Mouse (Mus musculus) gastrocnemius, postnatal 25 days (tissue): ENCODE measurements around the gene Tmem144. TPM values are rescaled to one million over a fixed set of nuclear protein-coding genes. Genes with fewer than 3 reads are reported as not detected.

Experiments used
- DNase-seq: peaks from one replicate; pipeline ENCODE4 v3.0.0; 2022
- total RNA-seq, 2 experiments: library from RNA; stranded (reverse); gene quantifications; 1 replicate in 1 of 2; 2 replicates in 1 of 2; pipeline ENCODE4 v1.2.3; 2021

Tmem144 gene
- total RNA-seq, 2 experiments from 2014 or later = 1.3 to 3.4 TPM

DNA sequence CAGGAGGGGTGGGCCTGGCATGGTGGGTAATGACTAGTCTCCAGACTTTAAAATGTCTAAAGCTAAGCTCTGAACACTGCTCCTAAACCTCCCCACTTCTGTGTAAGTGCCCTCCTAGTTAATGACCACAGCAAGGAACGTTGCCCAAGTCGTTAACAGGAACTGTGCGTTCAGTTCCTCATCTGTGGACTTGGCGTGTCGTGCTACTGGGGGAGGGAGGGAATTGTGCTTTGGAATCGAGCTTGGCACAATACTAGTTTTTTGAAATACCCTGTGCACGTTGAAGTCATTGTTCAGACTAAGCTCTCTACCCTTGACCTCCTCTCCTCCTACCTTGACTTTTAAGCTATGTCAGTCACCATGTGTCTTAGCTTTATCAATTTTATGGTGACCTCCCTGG, 12.3 kb upstream of the Tmem144 start:
- DNase-seq = no peak

DNA sequence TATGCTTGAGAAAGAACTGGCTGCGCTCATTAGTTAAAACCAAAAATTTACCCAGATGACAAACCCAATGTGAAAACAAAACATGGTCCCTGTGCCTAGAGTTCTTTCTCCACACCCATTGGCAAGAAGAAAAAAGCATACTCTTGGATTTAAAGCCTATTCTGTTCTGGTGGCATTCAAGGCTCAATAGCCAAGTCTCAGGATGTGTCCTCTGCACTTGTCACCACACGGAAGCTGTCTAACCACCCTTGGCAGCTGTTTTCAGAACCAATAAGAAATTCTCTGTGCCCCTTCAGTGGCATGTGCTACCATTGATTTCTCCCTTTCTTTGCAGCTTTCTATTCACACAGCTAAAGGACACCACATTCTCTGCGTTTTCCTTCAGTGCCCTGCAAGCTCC, 5.6 kb upstream of the Tmem144 start:
- DNase-seq = no peak

GRCm38 (mm10) chr3:79857780-79858179, 5.2 kb upstream of the Tmem144 start:
- DNase-seq = no peak

DNA sequence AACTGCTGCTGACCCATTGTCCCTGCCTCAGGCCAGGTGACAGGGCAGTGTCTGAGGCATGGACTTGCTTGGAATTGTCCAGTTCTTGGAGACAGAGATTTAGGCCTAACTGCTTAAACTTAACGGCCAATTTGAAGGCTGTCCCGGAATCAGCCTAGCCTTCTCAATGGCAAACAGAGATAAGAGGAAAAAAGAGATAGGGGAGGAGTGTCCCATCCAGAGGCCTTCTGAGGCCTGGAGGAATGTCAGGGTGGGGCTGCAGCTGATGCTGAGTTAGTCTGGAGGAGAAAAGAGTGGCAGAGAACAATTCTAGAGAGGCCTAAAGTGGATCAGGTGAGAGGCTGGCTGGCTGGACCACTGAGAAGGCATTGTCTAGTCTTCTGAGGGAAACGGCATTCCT, 465 bp downstream of the Tmem144 start:
- DNase-seq = no peak

- no peak for DNase-seq
These were observed 1.9 kb downstream of the Tmem144 start for GRCm38 (mm10) chr3:79850656-79851055.

DNA sequence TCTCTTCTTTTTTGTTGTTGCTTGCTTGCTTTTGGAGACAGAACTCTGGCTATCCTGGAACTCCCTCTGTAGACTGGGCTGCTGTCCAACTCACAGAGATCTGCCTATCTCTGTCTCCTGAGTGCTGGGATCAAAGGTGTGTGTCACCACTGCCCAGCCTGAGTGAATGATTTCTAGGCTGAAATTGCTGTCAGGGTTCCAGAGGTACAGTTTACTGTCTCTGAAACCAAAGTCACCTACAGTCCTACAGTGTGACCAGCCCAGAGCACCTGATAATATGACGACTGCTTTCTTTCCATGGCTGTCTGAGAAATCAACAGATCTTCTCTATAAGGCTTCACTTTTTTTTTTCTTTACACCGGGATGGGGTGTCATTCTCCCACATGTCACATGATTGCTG, 3.0 kb downstream of the Tmem144 start:
- DNase-seq = no peak

GRCm38 (mm10) chr3:79848841-79849240, 3.7 kb downstream of the Tmem144 start:
- DNase-seq = no peak

GRCm38 (mm10) chr3:79846633-79847032, 5.9 kb downstream of the Tmem144 start:
- DNase-seq = no peak

DNA sequence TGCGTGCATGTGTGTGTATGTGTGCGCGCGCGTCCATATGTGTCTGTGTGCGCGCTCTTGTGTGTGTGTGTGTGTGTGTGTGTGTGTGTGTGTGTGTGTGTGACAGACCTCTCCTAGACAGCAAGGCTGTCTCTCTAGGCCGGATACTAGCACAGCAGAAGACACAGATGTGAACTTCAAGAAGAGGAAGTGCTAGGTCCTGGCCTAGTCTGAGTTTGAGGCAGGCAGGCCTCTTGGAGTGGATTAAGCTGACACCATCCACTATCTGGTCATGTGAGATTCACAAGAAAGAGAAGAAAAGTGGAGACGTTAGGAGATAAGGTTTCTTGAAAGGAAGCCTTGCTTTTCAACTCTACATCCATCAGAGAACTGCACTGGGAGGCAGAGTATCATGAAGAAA, 8.6 kb downstream of the Tmem144 start:
- no peak for DNase-seq

GRCm38 (mm10) chr3:79842616-79843016, 10.0 kb downstream of the Tmem144 start:
- peak; percentile 42 for DNase-seq

GRCm38 (mm10) chr3:79842165-79842564, 10.4 kb downstream of the Tmem144 start:
- DNase-seq = no peak

GRCm38 (mm10) chr3:79841475-79841874, 11.1 kb downstream of the Tmem144 start:
- no peak for DNase-seq

GRCm38 (mm10) chr3:79838751-79839150, 13.8 kb downstream of the Tmem144 start:
- no peak for DNase-seq

GRCm38 (mm10) chr3:79829289-79829688, 23.3 kb downstream of the Tmem144 start:
- DNase-seq = no peak

GRCm38 (mm10) chr3:79825067-79825780, 27.3 kb downstream of the Tmem144 start:
- no peak for DNase-seq

GRCm38 (mm10) chr3:79823176-79823575, 29.4 kb downstream of the Tmem144 start:
- no peak for DNase-seq

GRCm38 (mm10) chr3:79821131-79821530, 31.4 kb downstream of the Tmem144 start:
- no peak for DNase-seq

- no peak for DNase-seq
These were observed 34.2 kb downstream of the Tmem144 start for GRCm38 (mm10) chr3:79818202-79818995.

- no peak for DNase-seq
These were observed 36.3 kb downstream of the Tmem144 start for GRCm38 (mm10) chr3:79816229-79816628.

DNA sequence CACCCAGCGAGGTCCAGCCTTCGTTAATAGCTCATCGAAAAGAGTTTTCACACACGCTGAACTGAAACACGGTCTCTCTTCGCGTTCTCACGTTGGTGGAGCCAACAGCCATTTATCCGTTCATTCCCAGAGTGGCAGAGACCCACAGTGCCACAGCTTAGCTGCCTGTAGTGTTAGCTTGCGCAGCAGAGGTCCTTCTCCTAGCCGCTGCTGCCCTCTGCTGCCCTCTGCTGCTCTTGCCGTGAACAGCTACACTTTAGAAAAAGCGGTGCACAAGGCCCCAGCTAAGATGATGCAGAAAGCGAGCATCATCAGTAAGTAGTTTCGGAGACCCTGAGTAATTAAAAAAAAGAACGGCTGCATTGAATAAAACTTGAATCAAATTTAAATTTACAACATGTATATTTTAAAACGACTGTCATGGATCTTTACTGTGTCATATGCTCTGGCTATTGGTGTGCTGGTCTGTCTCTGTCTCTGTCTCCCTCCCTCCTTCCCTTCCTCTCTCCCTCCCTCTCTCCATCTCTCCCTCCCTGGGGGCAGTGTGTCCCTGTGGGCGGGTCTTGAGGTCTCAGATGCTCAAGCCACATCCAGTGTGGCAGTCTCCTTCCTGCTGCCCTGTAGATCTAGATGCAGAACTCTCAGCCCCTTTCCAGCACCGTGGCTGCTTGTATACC, 38.6 kb downstream of the Tmem144 start:
- peak; percentile 13 for DNase-seq

- no peak for DNase-seq
These were observed 40.5 kb downstream of the Tmem144 start for GRCm38 (mm10) chr3:79812042-79812441.

GRCm38 (mm10) chr3:79811632-79812031, 40.9 kb downstream of the Tmem144 start:
- DNase-seq = no peak

DNA sequence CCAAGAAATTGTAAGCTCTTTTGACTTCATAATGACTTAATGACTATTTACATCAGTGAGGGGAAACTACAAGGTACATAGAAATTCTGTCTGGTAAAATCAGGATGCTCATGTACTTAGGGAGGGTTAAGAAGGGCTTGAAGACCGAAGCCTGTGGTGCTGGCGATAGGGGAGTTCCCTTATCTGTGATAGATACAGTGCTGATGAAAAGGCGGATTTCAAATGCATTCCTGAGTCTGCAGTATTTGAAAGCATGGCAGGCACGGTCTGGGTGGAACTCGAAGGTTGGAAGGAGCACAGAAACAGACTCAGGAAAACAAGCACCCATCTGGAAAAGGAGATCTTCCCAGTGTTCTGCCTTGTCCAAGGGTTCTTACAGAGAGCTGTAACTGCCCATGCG, 42.0 kb downstream of the Tmem144 start:
- DNase-seq = no peak
